ENCODE assay signal across 13 mouse cellular contexts in genomic region chr7:45334605-45335004, GRCm38 (mm10). TPM values are rescaled to one million over a fixed set of nuclear protein-coding genes. Genes with fewer than 3 reads are reported as not detected.
A peak's percentile ranks its signal among the peaks of the same experiment; 100 is the strongest.
DNase-seq lines count a peak whose midpoint lies in the region; ATAC-seq lines count a peak whose summit lies in the region.
"Had no signal": no experiment of that assay in that cellular context is flagged by ENCODE, and none has a peak within 500 bp of the region (broad histone marks: within the 10 kb centered on the region; RNA-seq: fewer than 3 reads in every experiment).

No protein-coding gene starts in this region.

- peak overlapping the region; percentile 59 for H3K9ac ChIP-seq in heart, embryonic 16.5 days (ENCODE audit: low read length)
- H3K9ac ChIP-seq in neural tube, embryonic 15.5 days (replicated peaks) = no peak overlapping the region
- H3K9ac ChIP-seq: liver, embryonic 12.5 days; midbrain, embryonic 13.5 days had no signal

- DNase-seq in embryo, embryonic 10.5 days (ENCODE audit: low spot score) = peak; percentile 29
- no peak for DNase-seq in embryo, embryonic 9.5 days (ENCODE audit: extremely low spot score)
- no peak for DNase-seq in cerebellum, adult 9-11 months

- H3K4me3 ChIP-seq in megakaryocyte, embryonic 14.5 days (replicated peaks) = peak overlapping the region; percentile 28
- H3K4me3 ChIP-seq in heart, embryonic 16.5 days (ENCODE audit: low read length) = peak overlapping the region; percentile 86
- H3K4me3 ChIP-seq in neural tube, embryonic 15.5 days (replicated peaks) = no peak overlapping the region
- H3K4me3 ChIP-seq: erythroblast, embryonic 14.5 days had no signal

- H3K36me3 ChIP-seq in megakaryocyte, embryonic 14.5 days (replicated peaks; ENCODE audit: low read length) = no peaks in the 10 kb centered on the region
- no peaks in the 10 kb centered on the region for H3K36me3 ChIP-seq in heart, embryonic 16.5 days (ENCODE audit: control insufficient read depth, insufficient read depth)
- no peaks in the 10 kb centered on the region for H3K36me3 ChIP-seq in neural tube, embryonic 15.5 days
- H3K36me3 ChIP-seq: liver, embryonic 12.5 days; midbrain, embryonic 13.5 days had no signal

- H3K27me3 ChIP-seq in megakaryocyte, embryonic 14.5 days (replicated peaks) = peaks cover 92% of the 10 kb centered on the region
- no peaks in the 10 kb centered on the region for H3K27me3 ChIP-seq in heart, embryonic 16.5 days (ENCODE audit: control insufficient read depth, insufficient read depth, low read length)
- peaks cover 13% of the 10 kb centered on the region; the same call in 1 of the 2 replicates for H3K27me3 ChIP-seq in neural tube, embryonic 15.5 days (replicated peaks)

- peak overlapping the region; percentile 90 for H3K4me2 ChIP-seq in heart, embryonic 16.5 days (ENCODE audit: low read depth, low read length)
- 0 out of 2 replicates have a peak overlapping the region, but pooled peaks have one; percentile 1 for H3K4me2 ChIP-seq in neural tube, embryonic 15.5 days

- H3K27ac ChIP-seq in heart, embryonic 16.5 days (ENCODE audit: low read length) = peak overlapping the region; percentile 93
- no peak overlapping the region for H3K27ac ChIP-seq in neural tube, embryonic 15.5 days (replicated peaks)
- H3K27ac ChIP-seq: liver, embryonic 12.5 days; midbrain, embryonic 13.5 days had no signal

- ATAC-seq in megakaryocyte, adult 5-6 weeks (ENCODE audit: poor library complexity, severe bottlenecking) = no peak
- peak; percentile 37 for ATAC-seq in heart, embryonic 16.5 days (replicated peaks; ENCODE audit: extremely low read depth, insufficient read depth, low FRiP score)
- no peak for ATAC-seq in neural tube, embryonic 15.5 days (ENCODE audit: low FRiP score)
- ATAC-seq in inflammation-experienced regulatory T-cells, adult 6 months = no peak
- ATAC-seq: liver, embryonic 12.5 days; midbrain, embryonic 13.5 days had no signal

- 10% methylated on average over 3 of the region's 3 CpGs for WGBS in heart, embryonic 16.5 days
- 38% methylated on average over 3 of the region's 3 CpGs for WGBS in neural tube, embryonic 15.5 days

- peaks cover 7% of the 10 kb centered on the region for H3K9me3 ChIP-seq in megakaryocyte, embryonic 14.5 days
- no peaks in the 10 kb centered on the region for H3K9me3 ChIP-seq in heart, embryonic 16.5 days (replicated peaks; ENCODE audit: control insufficient read depth, low read length)
- H3K9me3 ChIP-seq in neural tube, embryonic 15.5 days (replicated peaks) = no peaks in the 10 kb centered on the region
- H3K9me3 ChIP-seq: liver, embryonic 12.5 days; midbrain, embryonic 13.5 days had no signal

- peaks cover 63% of the 10 kb centered on the region for H3K4me1 ChIP-seq in megakaryocyte, embryonic 14.5 days
- H3K4me1 ChIP-seq in heart, embryonic 16.5 days (ENCODE audit: control insufficient read depth, insufficient read depth, low read length) = peaks cover 47% of the 10 kb centered on the region
- peaks cover 34% of the 10 kb centered on the region for H3K4me1 ChIP-seq in neural tube, embryonic 15.5 days

RNA-seq across cellular contexts. Expression of gene Hrc, which starts 0.5 kb away (rescaled TPM):
- not detected in 2 replicates for polyA plus RNA-seq in megakaryocyte, embryonic 14.5 days (2012; ENCODE audit: insufficient read depth, low replicate concordance)
- total RNA-seq in megakaryocyte, adult 5-6 weeks (2015) = not detected in 2 replicates
- 0.07 TPM in 1 of 2 replicates, not detected in the other for total RNA-seq in megakaryocyte, adult 5-6 weeks (2017)
- polyA plus RNA-seq in heart, embryonic 16.5 days (2015; fragmentation: Nextera tagmentation; extraction: Ambion mirVana) = 26.6 and 28.7 TPM in 2 replicates
- polyA plus RNA-seq in neural tube, embryonic 15.5 days (2015; fragmentation: Nextera tagmentation; extraction: Ambion mirVana) = 0.75 and 0.79 TPM in 2 replicates
- not detected for polyA plus RNA-seq in inflammation-experienced regulatory T-cells, adult 6 months (2017; shearing (Covaris generic))
- total RNA-seq: MEL had no signal
- polyA plus RNA-seq: erythroblast, embryonic 14.5 days had no signal

RNA-seq across cellular contexts. Expression of gene Trpm4, which starts 1.0 kb away (rescaled TPM):
- 7.6 TPM in 1 of 2 replicates, not detected in the other for polyA plus RNA-seq in megakaryocyte, embryonic 14.5 days (2012; ENCODE audit: insufficient read depth, low replicate concordance)
- total RNA-seq in megakaryocyte, adult 5-6 weeks (2015) = 3.2 and 4.7 TPM in 2 replicates
- total RNA-seq in megakaryocyte, adult 5-6 weeks (2017) = 4.8 and 5.4 TPM in 2 replicates
- polyA plus RNA-seq in heart, embryonic 16.5 days (2015; fragmentation: Nextera tagmentation; extraction: Ambion mirVana) = 12.4 and 18.0 TPM in 2 replicates
- polyA plus RNA-seq in neural tube, embryonic 15.5 days (2015; fragmentation: Nextera tagmentation; extraction: Ambion mirVana) = 9.4 and 12.0 TPM in 2 replicates
- 10 to 100 TPM; 17.2 to 21.7 (median 19.3) TPM for polyA plus RNA-seq in inflammation-experienced regulatory T-cells, adult 6 months (2017; shearing (Covaris generic))

RNA-seq across cellular contexts. Expression of gene Ppfia3, which starts 32.2 kb away (rescaled TPM):
- 0.79 TPM in 1 of 2 replicates, not detected in the other for polyA plus RNA-seq in megakaryocyte, embryonic 14.5 days (2012; ENCODE audit: insufficient read depth, low replicate concordance)
- total RNA-seq in megakaryocyte, adult 5-6 weeks (2015) = 0.50 TPM in 1 of 2 replicates, not detected in the other
- total RNA-seq in megakaryocyte, adult 5-6 weeks (2017) = not detected in 2 replicates
- 1.5 TPM in 2 replicates for polyA plus RNA-seq in heart, embryonic 16.5 days (2015; fragmentation: Nextera tagmentation; extraction: Ambion mirVana)
- polyA plus RNA-seq in neural tube, embryonic 15.5 days (2015; fragmentation: Nextera tagmentation; extraction: Ambion mirVana) = 27.3 and 29.5 TPM in 2 replicates
- polyA plus RNA-seq in inflammation-experienced regulatory T-cells, adult 6 months (2017; shearing (Covaris generic)) = under 1 TPM in 2 of 3 experiments, not detected in 1; 0.19 to 0.60 TPM

RNA-seq across cellular contexts. Expression of gene Lin7b, which starts 35.8 kb away (rescaled TPM):
- polyA plus RNA-seq in megakaryocyte, embryonic 14.5 days (2012; ENCODE audit: insufficient read depth, low replicate concordance) = 4.1 TPM in 1 of 2 replicates, not detected in the other
- total RNA-seq in megakaryocyte, adult 5-6 weeks (2015) = 0.71 TPM in 1 of 2 replicates, not detected in the other
- total RNA-seq in megakaryocyte, adult 5-6 weeks (2017) = not detected in 2 replicates
- polyA plus RNA-seq in heart, embryonic 16.5 days (2015; fragmentation: Nextera tagmentation; extraction: Ambion mirVana) = 0.81 and 0.91 TPM in 2 replicates
- polyA plus RNA-seq in neural tube, embryonic 15.5 days (2015; fragmentation: Nextera tagmentation; extraction: Ambion mirVana) = 48.2 and 58.3 TPM in 2 replicates
- not detected for polyA plus RNA-seq in inflammation-experienced regulatory T-cells, adult 6 months (2017; shearing (Covaris generic))
- polyA plus RNA-seq: erythroblast, embryonic 14.5 days had no signal

RNA-seq across cellular contexts. Expression of gene Slc6a21, which starts 57.3 kb away (rescaled TPM):
- not detected in 2 replicates for polyA plus RNA-seq in megakaryocyte, embryonic 14.5 days (2012; ENCODE audit: insufficient read depth, low replicate concordance)
- total RNA-seq in megakaryocyte, adult 5-6 weeks (2015) = 0.27 and 0.78 TPM in 2 replicates
- not detected in 2 replicates for total RNA-seq in megakaryocyte, adult 5-6 weeks (2017)
- not detected in 2 replicates for polyA plus RNA-seq in heart, embryonic 16.5 days (2015; fragmentation: Nextera tagmentation; extraction: Ambion mirVana)
- polyA plus RNA-seq in neural tube, embryonic 15.5 days (2015; fragmentation: Nextera tagmentation; extraction: Ambion mirVana) = not detected in 2 replicates
- polyA plus RNA-seq in inflammation-experienced regulatory T-cells, adult 6 months (2017; shearing (Covaris generic)) = under 1 TPM in 1 of 3 experiments, not detected in 2; 0.50 TPM
- total RNA-seq: layer of hippocampus, adult 18-20 months; MEL had no signal
- polyA plus RNA-seq: erythroblast, embryonic 14.5 days; liver, embryonic 12.5 days; midbrain, embryonic 13.5 days had no signal

Comparison
In these comparisons a context has a peak if more than half of its experiments do, and no peak if none do; other contexts are left out.
1. RNA of gene Hrc, which starts 0.5 kb away (polyA plus RNA-seq): 26.6 to 28.7 TPM in heart, embryonic 16.5 days; 0.75 to 0.79 TPM in neural tube, embryonic 15.5 days, not detected in megakaryocyte, embryonic 14.5 days and not detected in inflammation-experienced regulatory T-cells, adult 6 months; every median in the first group is over 10 times any median in the second.
2. RNA of gene Ppfia3, which starts 32.2 kb away (polyA plus RNA-seq): 27.3 to 29.5 TPM in neural tube, embryonic 15.5 days; 1.5 TPM in heart, embryonic 16.5 days, 0.79 TPM in megakaryocyte, embryonic 14.5 days and 0.19 to 0.60 TPM in inflammation-experienced regulatory T-cells, adult 6 months; every median in the first group is over 10 times any median in the second.